Mouse (Mus musculus) heart, embryonic 12.5 days (tissue): ENCODE measurements at regions not wholly inside any gene's neighbourhood (a gene's known extent, or its start where the extent isn't known, plus 50 kb on each side); places are given as distances from the start of the nearest gene placed in this dataset.

ENCODE experiments used
- ATAC-seq: fragments of 200-750 bp; cut with Nextera tagmentation; 2 replicates; pipeline ENCODE4 v1.8.0; 2017; ENCODE audit warnings: moderate TSS enrichment, moderate library complexity; ENCODE audit not compliant: insufficient number of reproducible peaks, low FRiP score
- H3K27ac ChIP-seq: fragments of 300-500 bp; sonication (generic); 2 replicates; pipeline ENCODE4 v1.5.1; 2016; ENCODE audit warnings: mild to moderate bottlenecking, moderate library complexity; ENCODE audit not compliant: poor library complexity, severe bottlenecking
- H3K27me3 ChIP-seq: fragments of 300-500 bp; sonication (generic); replicated peaks from 2 replicates; pipeline ENCODE4 v1.6.1; 2016; ENCODE audit warnings: mild to moderate bottlenecking, moderate library complexity
- H3K36me3 ChIP-seq: fragments of 300-500 bp; sonication (generic); 2 replicates; pipeline ENCODE4 v1.6.1; 2016; ENCODE audit warnings: mild to moderate bottlenecking, moderate library complexity
- H3K4me1 ChIP-seq: fragments of 300-500 bp; sonication (generic); replicated peaks from 2 replicates; pipeline ENCODE4 v1.6.1; 2016; ENCODE audit warnings: mild to moderate bottlenecking
- H3K4me2 ChIP-seq: fragments of 300-500 bp; sonication (generic); 2 replicates; pipeline ENCODE4 v1.6.1; 2016; ENCODE audit warnings: mild to moderate bottlenecking, moderate library complexity
- H3K4me3 ChIP-seq: fragments of 300-500 bp; sonication (generic); 2 replicates; pipeline ENCODE4 v1.5.1; 2016; ENCODE audit warnings: mild to moderate bottlenecking
- H3K9ac ChIP-seq: fragments of 300-500 bp; sonication (generic); 2 replicates; pipeline ENCODE4 v1.6.1; 2016; ENCODE audit warnings: mild to moderate bottlenecking, moderate library complexity
- H3K9me3 ChIP-seq: fragments of 300-500 bp; sonication (generic); replicated peaks from 2 replicates; pipeline ENCODE4 v1.6.1; 2016; ENCODE audit warnings: mild to moderate bottlenecking, moderate library complexity
- WGBS: fragments of 180-500 bp; shearing (Covaris S2); methylation state at CpG from one replicate; pipeline ENCODE4 v1.1.7; 2016; 5-methylcytosine and 5-hydroxymethylcytosine counted together

- Histone ChIP-seq H3K4me3 (no peak overlapping the region), H3K4me1 (no peaks in the 10 kb centered on the region), H3K4me2 (no peak overlapping the region), H3K9ac (no peak overlapping the region), H3K36me3 (no peaks in the 10 kb centered on the region), H3K9me3 (no peaks in the 10 kb centered on the region), H3K27ac (no peak overlapping the region), H3K27me3 (no peaks in the 10 kb centered on the region)
- 83% methylated on average over 9 of the region's 9 CpGs for WGBS
- no peak for ATAC-seq
These were observed 114.4 kb upstream of the Plxnc1 start for GRCm38 (mm10) chr10:95059078-95059477.

DNA sequence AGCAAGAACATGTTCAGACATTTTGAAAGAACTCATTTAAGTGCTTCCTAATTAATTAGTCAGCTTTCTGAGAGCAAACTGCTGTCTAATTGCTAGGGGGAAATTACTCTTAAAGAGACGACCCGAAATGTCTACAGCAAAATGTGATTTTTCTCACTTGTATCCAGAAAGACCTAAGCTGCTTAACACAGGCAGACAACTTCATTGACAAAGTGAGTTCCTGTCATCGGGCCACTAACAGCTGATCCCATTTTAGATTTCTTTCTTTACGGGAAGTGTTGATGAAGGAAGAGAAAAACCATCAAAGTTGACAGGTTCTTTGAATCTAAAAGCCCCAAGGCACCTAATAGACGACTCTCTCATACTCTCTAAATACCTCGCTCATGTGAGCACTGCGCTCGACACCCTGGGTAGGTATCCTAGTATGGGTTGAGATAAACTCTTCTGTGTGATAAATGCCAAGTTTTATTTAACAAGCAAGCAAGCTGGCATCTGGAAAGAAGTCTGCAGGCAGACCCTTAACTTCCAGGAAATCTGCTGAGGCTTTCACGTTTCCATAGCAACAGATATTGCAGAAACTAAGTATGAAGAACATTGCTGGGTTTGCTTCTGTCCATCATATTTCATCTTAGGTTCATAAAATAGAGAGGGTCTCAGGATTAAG lies 112.5 kb upstream of the Plxnc1 start:
- Histone ChIP-seq H3K36me3 (no peaks in the 10 kb centered on the region), H3K27ac (no peak overlapping the region), H3K4me2 (no peak overlapping the region), H3K4me1 (0 out of 2 replicates have a peak, but pooled peaks cover 4% of the 10 kb centered on the region), H3K27me3 (no peaks in the 10 kb centered on the region), H3K4me3 (no peak overlapping the region), H3K9ac (no peak overlapping the region), H3K9me3 (no peaks in the 10 kb centered on the region)
- 60% methylated on average over 9 of the region's 9 CpGs for WGBS
- ATAC-seq, result no peak

GRCm38 (mm10) chr10:95056541-95056940 lies 111.9 kb upstream of the Plxnc1 start:
- no peak for ATAC-seq

GRCm38 (mm10) chr10:95054869-95055268 lies 110.2 kb upstream of the Plxnc1 start:
- WGBS, result 71% methylated on average over 3 of the region's 3 CpGs
- H3K4me3 ChIP-seq, result no peak overlapping the region

More at GRCm38 (mm10) chr10:95056541-95056940, 111.9 kb upstream of the Plxnc1 start:
- H3K27ac ChIP-seq, result no peak overlapping the region
- H3K4me1 ChIP-seq, result 0 out of 2 replicates have a peak, but pooled peaks cover 4% of the 10 kb centered on the region
- no peaks in the 10 kb centered on the region for H3K36me3 ChIP-seq
- no peak overlapping the region for H3K9ac ChIP-seq
- H3K9me3 ChIP-seq, result no peaks in the 10 kb centered on the region
- 81% methylated on average over 4 of the region's 4 CpGs for WGBS
- no peak overlapping the region for H3K4me2 ChIP-seq
- no peak overlapping the region for H3K4me3 ChIP-seq
- no peaks in the 10 kb centered on the region for H3K27me3 ChIP-seq

GRCm38 (mm10) chr10:95048790-95049189 lies 104.2 kb upstream of the Plxnc1 start:
- no peak overlapping the region for H3K27ac ChIP-seq
- no peak for ATAC-seq

More at GRCm38 (mm10) chr10:95054869-95055268, 110.2 kb upstream of the Plxnc1 start:
- no peak overlapping the region for H3K27ac ChIP-seq
- H3K9ac ChIP-seq, result no peak overlapping the region
- no peaks in the 10 kb centered on the region for H3K27me3 ChIP-seq
- H3K36me3 ChIP-seq, result no peaks in the 10 kb centered on the region
- 0 out of 2 replicates have a peak, but pooled peaks cover 4% of the 10 kb centered on the region for H3K4me1 ChIP-seq
- no peaks in the 10 kb centered on the region for H3K9me3 ChIP-seq
- no peak for ATAC-seq
- H3K4me2 ChIP-seq, result no peak overlapping the region

DNA sequence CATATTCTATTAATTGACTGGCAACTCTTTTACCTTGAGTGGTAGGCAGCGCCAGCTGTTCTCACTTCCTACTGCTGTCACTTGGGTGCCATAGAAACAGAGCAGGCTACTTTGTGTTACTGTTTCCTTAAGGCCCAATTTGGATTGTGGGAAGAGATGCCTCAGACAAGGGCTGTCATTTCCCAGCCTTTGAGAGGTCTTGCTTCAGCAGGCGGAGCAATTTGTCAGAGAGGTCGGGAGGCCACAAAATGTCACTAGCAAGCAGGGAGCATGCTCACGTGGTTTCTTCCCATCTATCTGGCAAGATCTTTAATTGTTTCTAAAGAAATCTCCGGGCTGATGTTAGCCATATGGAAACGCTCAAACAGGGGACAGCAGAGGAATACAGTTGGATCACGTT lies 99.3 kb upstream of the Plxnc1 start:
- no peak overlapping the region for H3K9ac ChIP-seq
- H3K27me3 ChIP-seq, result no peaks in the 10 kb centered on the region
- no peaks in the 10 kb centered on the region for H3K9me3 ChIP-seq
- ATAC-seq, result no peak
- H3K4me1 ChIP-seq, result no peaks in the 10 kb centered on the region
- WGBS, result 35% methylated on average over 7 of the region's 7 CpGs
- no peak overlapping the region for H3K4me3 ChIP-seq
- no peak overlapping the region for H3K27ac ChIP-seq
- no peaks in the 10 kb centered on the region for H3K36me3 ChIP-seq
- H3K4me2 ChIP-seq, result no peak overlapping the region

More at GRCm38 (mm10) chr10:95048790-95049189, 104.2 kb upstream of the Plxnc1 start:
- H3K27me3 ChIP-seq, result no peaks in the 10 kb centered on the region
- no peak overlapping the region for H3K4me2 ChIP-seq
- no peaks in the 10 kb centered on the region for H3K36me3 ChIP-seq
- H3K4me3 ChIP-seq, result no peak overlapping the region
- H3K9ac ChIP-seq, result no peak overlapping the region
- no peaks in the 10 kb centered on the region for H3K9me3 ChIP-seq
- WGBS, result 77% methylated on average over 5 of the region's 5 CpGs
- H3K4me1 ChIP-seq, result 0 out of 2 replicates have a peak, but pooled peaks cover 4% of the 10 kb centered on the region

DNA sequence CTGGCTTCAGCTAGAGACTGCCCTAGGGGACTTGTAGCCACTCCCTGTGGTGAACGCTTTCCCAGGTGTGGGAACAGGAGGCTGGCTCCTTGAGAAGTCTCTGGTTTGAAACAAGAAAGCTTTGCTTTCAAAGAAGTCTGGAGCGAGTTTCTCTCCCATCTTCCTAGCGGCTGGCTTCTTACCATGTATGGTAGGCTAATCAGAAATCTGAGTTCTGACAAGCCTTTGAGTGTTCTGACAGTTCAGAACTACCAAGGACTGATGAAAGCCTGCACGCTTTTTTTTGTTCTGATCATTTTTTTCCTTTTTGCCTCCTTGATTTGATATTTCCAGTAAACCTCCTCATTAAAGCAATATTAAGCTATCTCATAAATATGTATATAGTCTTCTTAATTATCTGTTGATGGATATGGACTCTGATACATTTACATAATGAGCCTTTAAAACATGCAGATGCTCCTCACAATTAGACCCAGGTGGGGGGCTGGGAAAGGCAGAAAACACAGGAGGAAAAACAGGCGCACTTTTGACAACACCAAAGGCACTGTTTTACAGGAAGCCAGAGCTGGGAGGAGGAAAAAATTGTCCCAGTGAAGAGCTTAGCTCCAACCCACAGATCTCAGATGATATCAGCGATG lies 95.7 kb upstream of the Plxnc1 start:
- H3K9me3 ChIP-seq, result no peaks in the 10 kb centered on the region
- no peaks in the 10 kb centered on the region for H3K4me1 ChIP-seq
- no peak overlapping the region for H3K4me2 ChIP-seq
- no peaks in the 10 kb centered on the region for H3K36me3 ChIP-seq
- H3K9ac ChIP-seq, result no peak overlapping the region
- no peaks in the 10 kb centered on the region for H3K27me3 ChIP-seq
- no peak overlapping the region for H3K4me3 ChIP-seq
- no peak overlapping the region for H3K27ac ChIP-seq
- WGBS, result 62% methylated on average over 6 of the region's 6 CpGs
- ATAC-seq, result no peak

DNA sequence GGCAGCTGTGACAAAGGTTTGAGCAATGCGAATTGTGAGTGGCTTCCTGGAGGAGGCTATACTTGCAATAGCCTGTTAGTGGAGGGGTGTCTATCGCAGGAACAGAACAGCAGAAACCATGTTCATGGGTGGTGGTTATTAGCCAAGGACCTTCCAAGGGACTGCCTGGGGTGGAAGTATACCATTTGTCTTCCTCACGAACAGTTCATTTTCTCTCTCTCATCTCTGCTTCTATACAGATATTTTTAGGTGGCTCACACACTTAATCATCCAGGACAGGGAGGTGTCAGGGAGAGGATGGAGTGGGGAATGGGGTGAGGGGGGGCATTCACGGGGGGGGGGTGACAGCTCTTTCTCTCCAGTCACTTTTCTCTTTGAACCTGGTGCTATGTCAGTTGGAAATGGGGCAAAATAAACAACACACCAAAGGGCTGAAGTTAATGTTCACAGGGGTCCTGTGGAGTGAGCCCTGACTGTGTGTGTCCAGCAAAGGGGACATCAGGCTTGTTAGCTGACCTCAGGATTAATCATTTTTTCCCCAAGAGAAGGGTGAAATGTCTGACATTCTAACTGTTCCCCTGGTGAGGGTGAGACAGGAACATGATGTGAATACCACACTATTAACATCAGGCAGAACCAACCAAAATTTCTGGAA lies 91.5 kb upstream of the Plxnc1 start:
- no peak for ATAC-seq
- Histone ChIP-seq H3K36me3 (no peaks in the 10 kb centered on the region), H3K9ac (no peak overlapping the region), H3K4me3 (no peak overlapping the region), H3K9me3 (no peaks in the 10 kb centered on the region), H3K27me3 (no peaks in the 10 kb centered on the region), H3K4me2 (no peak overlapping the region), H3K4me1 (no peaks in the 10 kb centered on the region), H3K27ac (no peak overlapping the region)
- 66% methylated on average over 4 of the region's 4 CpGs for WGBS

- Histone ChIP-seq H3K4me1 (no peaks in the 10 kb centered on the region), H3K4me3 (no peak overlapping the region), H3K9me3 (no peaks in the 10 kb centered on the region), H3K9ac (no peak overlapping the region), H3K36me3 (no peaks in the 10 kb centered on the region), H3K4me2 (no peak overlapping the region), H3K27me3 (no peaks in the 10 kb centered on the region), H3K27ac (no peak overlapping the region)
- 85% methylated on average over 3 of the region's 3 CpGs for WGBS
- no peak for ATAC-seq
These were observed 90.7 kb upstream of the Plxnc1 start for GRCm38 (mm10) chr10:95035371-95035770.

DNA sequence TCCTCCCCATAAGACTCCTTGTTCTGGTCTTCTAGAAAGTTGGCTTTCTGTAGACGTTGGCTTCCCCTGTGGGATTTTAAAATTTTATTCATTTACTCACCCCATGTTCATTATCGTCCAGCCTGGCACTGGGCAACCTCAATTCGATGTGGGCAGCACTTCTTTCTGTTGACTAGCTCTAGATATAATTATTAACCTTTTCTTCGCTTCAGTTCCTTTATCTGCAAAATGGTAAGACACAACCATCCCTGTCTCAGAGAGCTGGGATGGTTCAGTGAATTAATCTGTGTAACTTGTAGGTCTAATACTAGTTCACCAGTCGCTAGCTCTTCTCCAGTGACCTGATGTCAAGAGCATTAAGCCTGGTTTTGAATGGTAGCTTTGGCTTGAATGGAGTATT lies 89.9 kb upstream of the Plxnc1 start:
- no peak overlapping the region for H3K27ac ChIP-seq
- WGBS, result 71% methylated on average over 5 of the region's 5 CpGs
- no peak overlapping the region for H3K4me3 ChIP-seq
- no peaks in the 10 kb centered on the region for H3K36me3 ChIP-seq
- H3K9ac ChIP-seq, result no peak overlapping the region
- no peak overlapping the region for H3K4me2 ChIP-seq
- no peaks in the 10 kb centered on the region for H3K9me3 ChIP-seq
- no peaks in the 10 kb centered on the region for H3K27me3 ChIP-seq
- ATAC-seq, result no peak
- H3K4me1 ChIP-seq, result no peaks in the 10 kb centered on the region
